Mouse (Mus musculus) embryonic fibroblast, embryonic 13.5 days (primary cell): Measurements from ENCODE around the gene Map3k21.

ENCODE experiments used
- CTCF ChIP-seq: IDR thresholded peaks from 2 replicates; pipeline ENCODE4 v1.5.1; 2011; ENCODE audit warnings: mild to moderate bottlenecking, control low read depth, low read length, moderate library complexity, borderline replicate concordance; ENCODE audit not compliant: insufficient read depth
- POLR2A ChIP-seq: IDR thresholded peaks from 2 replicates; pipeline ENCODE4 v1.6.1; 2011; ENCODE audit warnings: low read depth, mild to moderate bottlenecking, control low read depth, low read length, moderate library complexity

DNA sequence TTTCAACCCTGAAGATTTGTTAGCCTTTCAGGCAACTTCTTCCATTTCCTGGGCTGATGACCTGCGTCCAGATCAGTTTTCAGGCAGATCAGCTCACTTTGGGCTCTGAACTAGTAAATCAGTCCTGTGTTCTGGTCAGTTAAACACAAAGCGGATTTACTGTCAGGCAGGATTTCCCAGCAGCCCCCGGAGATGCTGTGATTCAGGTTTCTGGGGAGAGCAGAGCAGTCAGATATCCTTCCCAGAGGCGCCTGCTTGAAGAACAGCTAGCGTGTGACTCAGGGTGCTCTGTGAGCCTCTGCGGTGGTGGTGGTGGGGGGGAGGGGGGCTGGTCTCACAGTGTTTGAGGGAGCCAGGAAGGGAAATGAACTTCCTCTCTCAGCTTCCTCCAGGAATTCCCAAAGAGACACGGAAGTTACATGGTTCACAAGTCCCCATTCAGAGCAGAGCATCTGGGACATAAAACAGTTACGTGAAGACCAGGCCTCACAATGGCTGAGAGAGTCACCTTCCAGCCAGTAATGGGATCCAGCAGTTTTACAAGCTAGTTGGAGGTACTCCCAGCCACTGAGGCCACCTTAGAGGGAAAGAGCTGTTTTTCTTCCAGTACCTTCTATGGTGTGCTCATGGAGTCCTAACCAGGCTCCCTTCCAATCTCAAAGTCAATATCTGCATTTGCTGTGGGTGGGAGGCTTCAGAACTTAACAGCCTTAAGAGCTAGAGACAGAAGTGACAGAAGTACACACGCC is 37.6 kb upstream of the Map3k21 start:
- TF ChIP-seq POLR2A (no peak), CTCF (no peak)
